ENCODE assay signal across 8 mouse cellular contexts in genomic region chr10:77984660-77985059, GRCm38 (mm10). TPM values are rescaled to one million over a fixed set of nuclear protein-coding genes. Genes with fewer than 3 reads are reported as not detected.
A peak's percentile ranks its signal among the peaks of the same experiment; 100 is the strongest.
DNase-seq lines count a peak whose midpoint lies in the region; ATAC-seq lines count a peak whose summit lies in the region.

No protein-coding gene starts in this region.

- no peaks in the 10 kb centered on the region for H3K4me1 ChIP-seq in stomach, embryonic 14.5 days (ENCODE audit: control insufficient read depth, insufficient read depth, low read length)

- no peak overlapping the region for H3K9ac ChIP-seq in stomach, embryonic 14.5 days (replicated peaks; ENCODE audit: low read depth, low read length)

- no peaks in the 10 kb centered on the region for H3K9me3 ChIP-seq in stomach, embryonic 14.5 days (ENCODE audit: control insufficient read depth, low read depth, low read length)

- no peaks in the 10 kb centered on the region for H3K27me3 ChIP-seq in stomach, embryonic 14.5 days (ENCODE audit: control insufficient read depth, insufficient read depth, low read length)

- 1% methylated on average over 4 of the region's 4 CpGs for WGBS in stomach, embryonic 14.5 days

- H3K4me2 ChIP-seq in stomach, embryonic 14.5 days (replicated peaks; ENCODE audit: low read depth, low read length), result no peak overlapping the region

- H3K36me3 ChIP-seq in stomach, embryonic 14.5 days (ENCODE audit: control insufficient read depth, insufficient read depth, low read length), result peaks cover 26% of the 10 kb centered on the region

- H3K4me3 ChIP-seq in stomach, embryonic 14.5 days (ENCODE audit: low read depth, low read length), result no peak overlapping the region

- peak; percentile 71 for ATAC-seq in monocyte, adult 5-6 weeks (replicated peaks; ENCODE audit: insufficient number of reproducible peaks, low FRiP score, low TSS enrichment, poor library complexity, severe bottlenecking)
- peak; percentile 54 for ATAC-seq in stomach, embryonic 14.5 days (ENCODE audit: insufficient number of reproducible peaks, insufficient read depth, low FRiP score, low read depth)

- DNase-seq in B cell, adult 2 months, result peak; percentile 85 to 86
- DNase-seq in adipocyte (ENCODE audit: low spot score), result peak; percentile 92
- DNase-seq in embryo, embryonic 10 days (ENCODE audit: low spot score), result peak; percentile 89
- DNase-seq in gastrocnemius, postnatal 4 days (ENCODE audit: low spot score in 2 of 2), result peak; percentile 48 to 72
- peak; percentile 53 for DNase-seq in kidney, adult 11 months
- peak; percentile 80 for DNase-seq in liver

- no peak overlapping the region for H3K27ac ChIP-seq in stomach, embryonic 14.5 days (ENCODE audit: low read length)

RNA-seq across cellular contexts. Expression of gene 1810043G02Rik, which starts 6.3 kb away (rescaled TPM):
- total RNA-seq in gastrocnemius, postnatal 4 days (2021), result 10 to 100 TPM; 10.5 to 12.3 TPM
- 4.8 to 8.2 TPM (median 5.5 TPM) in 3 replicates for total RNA-seq in monocyte, adult 5-6 weeks (2017)
- polyA plus RNA-seq in stomach, embryonic 14.5 days (2014; fragmentation: Nextera tagmentation; extraction: Ambion mirVana), result 36.7 and 38.1 TPM in 2 replicates

RNA-seq across cellular contexts. Expression of gene Trpm2, which starts 14.3 kb away (rescaled TPM):
- under 1 TPM; 0.32 to 0.88 TPM for total RNA-seq in gastrocnemius, postnatal 4 days (2021)
- total RNA-seq in monocyte, adult 5-6 weeks (2017), result 27.0 to 37.5 TPM (median 35.8 TPM) in 3 replicates
- 1.5 TPM in 2 replicates for polyA plus RNA-seq in stomach, embryonic 14.5 days (2014; fragmentation: Nextera tagmentation; extraction: Ambion mirVana)

RNA-seq across cellular contexts. Expression of gene Pfkl, which starts 25.2 kb away (rescaled TPM):
- total RNA-seq in gastrocnemius, postnatal 4 days (2021), result 10 to 100 TPM; 17.0 to 21.0 TPM
- 46.0 to 51.9 TPM (median 46.4 TPM) in 3 replicates for total RNA-seq in monocyte, adult 5-6 weeks (2017)
- 161 and 196 TPM in 2 replicates for polyA plus RNA-seq in stomach, embryonic 14.5 days (2014; fragmentation: Nextera tagmentation; extraction: Ambion mirVana)

RNA-seq across cellular contexts. Expression of gene Dnmt3l, which starts 57.1 kb away (rescaled TPM):
- not detected for total RNA-seq in gastrocnemius, postnatal 4 days (2021)
- total RNA-seq in monocyte, adult 5-6 weeks (2017), result not detected in 3 replicates
- 0.71 TPM in 1 of 2 replicates, not detected in the other for polyA plus RNA-seq in stomach, embryonic 14.5 days (2014; fragmentation: Nextera tagmentation; extraction: Ambion mirVana)

RNA-seq across cellular contexts. Expression of gene Aire, which starts 58.8 kb away (rescaled TPM):
- total RNA-seq in gastrocnemius, postnatal 4 days (2021), result not detected
- not detected in 3 replicates for total RNA-seq in monocyte, adult 5-6 weeks (2017)
- 0.27 and 0.56 TPM in 2 replicates for polyA plus RNA-seq in stomach, embryonic 14.5 days (2014; fragmentation: Nextera tagmentation; extraction: Ambion mirVana)

Comparison
In these comparisons a context has a peak if more than half of its experiments do, and no peak if none do; other contexts are left out.
1. RNA of gene Trpm2, which starts 14.3 kb away (total RNA-seq): 27.0 to 37.5 TPM in monocyte, adult 5-6 weeks; 0.32 to 0.88 TPM in gastrocnemius, postnatal 4 days; every median in the first group is over 10 times any median in the second.
2. Peak in every context shown above with its lines, with median percentiles within 50 percentile points of each other: DNase-seq.